Mouse (Mus musculus): ENCODE data around the gene Dmrta1. TPM values are rescaled to one million over a fixed set of nuclear protein-coding genes. Genes with fewer than 3 reads are reported as not detected.

The Dmrta1 gene
- 0.27 and 0.38 TPM in 2 replicates for polyA plus RNA-seq (2015; fragmentation: Nextera tagmentation; extraction: Ambion mirVana)

DNA sequence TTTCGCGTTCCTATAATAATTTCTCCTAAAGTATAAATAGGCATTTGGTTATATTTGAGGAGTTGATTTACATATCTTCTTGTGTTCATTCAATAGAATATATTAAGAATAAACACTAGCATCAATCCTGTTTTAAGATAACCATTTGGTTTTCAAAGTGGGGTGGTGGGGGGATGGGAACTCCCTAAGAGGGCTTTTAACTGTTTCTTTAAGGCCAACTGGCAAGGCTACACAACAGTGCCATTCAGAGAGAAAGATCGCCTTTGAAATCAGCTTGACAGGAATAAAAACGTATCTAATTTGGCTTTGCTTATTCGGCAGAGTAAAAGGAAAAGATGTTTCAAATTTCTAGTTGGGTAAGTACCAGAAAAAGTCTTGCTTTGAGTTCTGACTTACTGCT lies at the start of gene Dmrta1:
Gene Dmrta1 (plus strand): TSS at position 242 of the 400 bp plus-strand sequence.
- WGBS: 52% methylated on average over 5 of the region's 5 CpGs
- H3K4me2 ChIP-seq (replicated peaks): no peak within 1 kb of the TSS
- H3K4me3 ChIP-seq: no peak within 1 kb of the TSS
- H3K9ac ChIP-seq: no peak within 1 kb of the TSS
- ATAC-seq (ENCODE audit: low FRiP score, low read depth): no peak
- no peaks in the 10 kb centered on the region for H3K27me3 ChIP-seq
- no peak within 1 kb of the TSS for H3K27ac ChIP-seq
- H3K36me3 ChIP-seq: no peaks in the 10 kb centered on the region
- H3K4me1 ChIP-seq: no peaks in the 10 kb centered on the region
- H3K9me3 ChIP-seq: no peaks in the 10 kb centered on the region

DNA sequence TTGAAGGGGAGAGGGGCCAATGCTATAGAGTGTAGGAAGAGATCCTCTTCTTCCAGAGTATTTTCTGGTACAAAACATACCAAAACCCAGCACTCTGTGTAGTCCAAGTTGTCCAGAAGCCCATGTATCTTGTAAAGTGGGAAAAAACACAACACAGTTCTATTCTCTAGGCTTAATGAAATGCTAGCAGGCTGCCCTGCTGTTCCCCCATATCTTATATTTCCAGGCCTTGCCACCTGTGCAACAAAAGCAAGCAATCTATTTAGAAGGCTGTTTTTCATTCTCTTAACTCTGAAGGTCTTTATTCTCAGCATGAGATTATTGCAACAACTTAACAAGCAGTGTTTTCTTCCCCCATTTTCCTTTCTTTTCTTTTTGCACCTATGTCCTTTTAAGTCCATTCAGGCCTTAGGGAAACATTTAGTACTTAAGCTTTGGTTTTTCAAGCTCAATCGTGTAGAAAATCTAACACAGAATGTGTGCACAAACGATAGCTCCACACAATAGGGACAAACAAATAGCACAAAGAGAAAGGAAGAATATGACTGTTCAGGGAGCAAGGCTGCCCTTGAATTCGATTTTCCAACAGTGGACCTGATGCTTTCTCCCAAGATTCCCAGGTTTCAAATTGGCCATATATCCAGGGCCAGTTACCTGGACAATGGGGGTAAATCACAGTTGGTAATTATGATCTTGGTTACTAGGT lies 48.7 kb upstream of the Dmrta1 start:
- Histone ChIP-seq H3K9ac (no peak overlapping the region), H3K4me1 (no peaks in the 10 kb centered on the region), H3K27ac (no peak overlapping the region), H3K4me3 (no peak overlapping the region), H3K27me3 (no peaks in the 10 kb centered on the region), H3K36me3 (no peaks in the 10 kb centered on the region), H3K4me2 (replicated peaks) (no peak overlapping the region), H3K9me3 (no peaks in the 10 kb centered on the region)
- no peak for ATAC-seq (ENCODE audit: low FRiP score, low read depth)
- WGBS: 48% methylated on average over 3 of the region's 3 CpGs

GRCm38 (mm10) chr4:89631560-89631959 lies 47.7 kb upstream of the Dmrta1 start:
- WGBS: 61% methylated on average over 6 of the region's 6 CpGs
- H3K4me2 ChIP-seq (replicated peaks): no peak overlapping the region

DNA sequence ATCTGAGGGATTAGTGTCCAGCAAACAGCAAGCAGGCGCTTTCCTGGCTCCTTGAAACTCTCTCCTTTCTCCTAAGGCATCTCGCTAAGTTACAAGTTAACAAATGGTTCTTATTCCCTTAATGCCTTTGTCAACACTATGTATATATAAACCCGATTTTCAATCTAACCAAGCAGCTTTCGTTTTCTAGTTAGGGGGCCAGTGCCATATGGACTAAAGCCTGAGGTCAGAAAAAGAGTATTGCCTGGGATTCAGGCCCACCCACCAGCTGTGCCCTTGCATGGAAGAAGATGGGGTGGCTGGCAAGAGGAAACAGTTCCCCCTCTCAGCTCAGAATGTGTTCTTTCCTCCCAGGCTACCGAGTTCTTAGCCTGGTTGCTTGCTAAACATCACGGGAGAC lies 40.6 kb upstream of the Dmrta1 start:
- WGBS: 32% methylated on average over 6 of the region's 6 CpGs
- Histone ChIP-seq H3K9me3 (no peaks in the 10 kb centered on the region), H3K36me3 (no peaks in the 10 kb centered on the region), H3K27me3 (no peaks in the 10 kb centered on the region), H3K27ac (no peak overlapping the region), H3K4me1 (no peaks in the 10 kb centered on the region), H3K9ac (no peak overlapping the region), H3K4me2 (replicated peaks) (no peak overlapping the region), H3K4me3 (no peak overlapping the region)
- no peak for ATAC-seq (ENCODE audit: low FRiP score, low read depth)

More at GRCm38 (mm10) chr4:89631560-89631959, 47.7 kb upstream of the Dmrta1 start:
- Histone ChIP-seq H3K27me3 (no peaks in the 10 kb centered on the region), H3K4me3 (no peak overlapping the region), H3K4me1 (no peaks in the 10 kb centered on the region), H3K27ac (no peak overlapping the region), H3K9me3 (no peaks in the 10 kb centered on the region), H3K36me3 (no peaks in the 10 kb centered on the region), H3K9ac (no peak overlapping the region)
- ATAC-seq (ENCODE audit: low FRiP score, low read depth): no peak

GRCm38 (mm10) chr4:89644235-89645115 lies 34.8 kb upstream of the Dmrta1 start:
- H3K36me3 ChIP-seq: no peaks in the 10 kb centered on the region
- H3K27me3 ChIP-seq: peaks cover 14% of the 10 kb centered on the region
- 0 out of 2 replicates have a peak, but pooled peaks have one; percentile 19 for ATAC-seq (ENCODE audit: low FRiP score, low read depth)
- H3K4me3 ChIP-seq: no peak overlapping the region
- no peak overlapping the region for H3K4me2 ChIP-seq (replicated peaks)
- 50% methylated on average over 9 of the region's 9 CpGs for WGBS
- H3K9me3 ChIP-seq: no peaks in the 10 kb centered on the region
- no peak overlapping the region for H3K9ac ChIP-seq
- no peak overlapping the region for H3K27ac ChIP-seq
- H3K4me1 ChIP-seq: peaks cover 8% of the 10 kb centered on the region

DNA sequence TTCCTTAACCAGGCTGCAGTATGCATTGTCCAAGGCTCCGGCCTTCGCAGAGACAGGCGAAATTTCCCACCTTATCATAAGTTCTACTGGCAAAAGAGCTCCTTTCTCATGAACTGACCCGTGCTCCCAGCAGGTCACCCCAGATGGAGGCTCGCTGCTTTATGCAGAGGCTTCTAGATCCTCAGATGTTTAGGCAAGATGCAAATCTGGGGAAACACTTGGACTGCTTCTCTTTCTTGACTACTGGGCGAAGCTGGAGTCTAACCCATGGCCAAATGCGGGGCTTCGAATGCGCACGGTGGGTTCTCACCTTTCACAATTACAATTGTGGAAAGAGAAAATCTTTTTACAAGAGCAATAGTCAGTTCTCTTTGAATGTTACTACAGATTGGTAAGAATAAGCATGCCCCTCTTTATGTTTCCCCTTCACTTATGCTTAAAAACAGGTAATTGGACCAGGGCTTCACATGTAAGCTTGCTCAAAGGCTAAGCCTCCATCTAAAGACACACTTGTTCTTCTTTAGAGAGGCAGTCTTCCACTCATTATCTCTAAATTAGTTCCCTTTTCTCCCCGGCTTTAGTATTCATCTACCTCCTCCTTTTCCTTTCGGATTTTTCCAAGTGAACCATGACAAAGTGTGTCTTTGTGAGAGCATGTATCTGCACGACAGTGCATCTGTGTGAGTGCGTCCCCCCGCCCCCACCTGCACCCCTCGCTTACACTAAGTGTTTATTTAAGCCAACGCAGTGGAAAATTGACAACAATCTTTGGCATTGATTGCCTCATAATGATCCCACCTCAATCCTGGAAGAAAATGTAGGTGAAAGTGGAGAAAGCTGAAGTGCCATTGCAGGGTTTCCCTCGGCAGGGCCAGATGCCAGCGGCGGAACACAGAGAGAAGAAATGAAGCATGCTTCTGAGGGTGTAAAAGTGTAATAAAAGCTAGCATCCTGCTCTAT lies 28.6 kb upstream of the Dmrta1 start:
- 82% methylated on average over 20 of the region's 20 CpGs for WGBS

GRCm38 (mm10) chr4:89651312-89651686 lies 27.9 kb upstream of the Dmrta1 start:
- no peak for ATAC-seq (ENCODE audit: low FRiP score, low read depth)
- H3K9me3 ChIP-seq: no peaks in the 10 kb centered on the region

More for the DNA sequence above, 28.6 kb upstream of the Dmrta1 start:
- Histone ChIP-seq H3K27ac (no peak overlapping the region), H3K4me1 (peaks cover 4% of the 10 kb centered on the region), H3K4me3 (no peak overlapping the region), H3K9ac (no peak overlapping the region), H3K27me3 (peaks cover 22% of the 10 kb centered on the region), H3K36me3 (no peaks in the 10 kb centered on the region), H3K4me2 (replicated peaks) (no peak overlapping the region), H3K9me3 (no peaks in the 10 kb centered on the region)
- ATAC-seq (ENCODE audit: low FRiP score, low read depth): no peak

DNA sequence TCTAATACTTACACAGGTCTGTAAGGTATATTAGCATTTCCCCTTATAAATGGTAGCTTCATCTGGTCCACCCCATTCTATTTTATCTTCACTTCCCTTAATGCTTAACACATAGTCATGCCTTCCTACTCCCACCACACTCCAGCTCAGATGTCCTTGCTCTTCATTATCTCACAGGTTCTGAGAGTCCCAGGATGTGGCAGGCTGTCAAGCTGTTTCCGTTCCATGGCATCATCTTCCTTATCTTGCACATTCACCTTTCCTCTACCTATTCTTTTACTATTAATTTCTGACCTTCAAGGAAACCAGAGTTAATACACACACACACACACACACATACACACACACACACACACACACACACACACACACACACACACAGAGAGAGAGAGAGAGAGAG lies 27.5 kb upstream of the Dmrta1 start:
- H3K36me3 ChIP-seq: no peaks in the 10 kb centered on the region
- H3K4me1 ChIP-seq: peaks cover 4% of the 10 kb centered on the region
- no peak overlapping the region for H3K27ac ChIP-seq
- H3K9ac ChIP-seq: no peak overlapping the region
- H3K4me3 ChIP-seq: no peak overlapping the region
- no peak for ATAC-seq (ENCODE audit: low FRiP score, low read depth)
- H3K27me3 ChIP-seq: peaks cover 13% of the 10 kb centered on the region
- H3K4me2 ChIP-seq (replicated peaks): no peak overlapping the region
- 89% methylated on average over 1 of the region's 1 CpGs for WGBS
- H3K9me3 ChIP-seq: no peaks in the 10 kb centered on the region

More at GRCm38 (mm10) chr4:89651312-89651686, 27.9 kb upstream of the Dmrta1 start:
- H3K4me1 ChIP-seq: peaks cover 4% of the 10 kb centered on the region
- H3K4me3 ChIP-seq: no peak overlapping the region
- H3K9ac ChIP-seq: no peak overlapping the region
- no peak overlapping the region for H3K4me2 ChIP-seq (replicated peaks)
- WGBS: 71% methylated on average over 2 of the region's 2 CpGs
- peaks cover 18% of the 10 kb centered on the region for H3K27me3 ChIP-seq
- H3K36me3 ChIP-seq: no peaks in the 10 kb centered on the region
- H3K27ac ChIP-seq: no peak overlapping the region

GRCm38 (mm10) chr4:89663406-89663805 lies 15.8 kb upstream of the Dmrta1 start:
- no peaks in the 10 kb centered on the region for H3K9me3 ChIP-seq
- H3K4me2 ChIP-seq (replicated peaks): no peak overlapping the region
- no peak overlapping the region for H3K4me3 ChIP-seq
- no peak for ATAC-seq (ENCODE audit: low FRiP score, low read depth)
- H3K27me3 ChIP-seq: no peaks in the 10 kb centered on the region
- H3K36me3 ChIP-seq: no peaks in the 10 kb centered on the region
- no peaks in the 10 kb centered on the region for H3K4me1 ChIP-seq
- H3K27ac ChIP-seq: no peak overlapping the region
- WGBS: 87% methylated on average over 2 of the region's 2 CpGs
- no peak overlapping the region for H3K9ac ChIP-seq

DNA sequence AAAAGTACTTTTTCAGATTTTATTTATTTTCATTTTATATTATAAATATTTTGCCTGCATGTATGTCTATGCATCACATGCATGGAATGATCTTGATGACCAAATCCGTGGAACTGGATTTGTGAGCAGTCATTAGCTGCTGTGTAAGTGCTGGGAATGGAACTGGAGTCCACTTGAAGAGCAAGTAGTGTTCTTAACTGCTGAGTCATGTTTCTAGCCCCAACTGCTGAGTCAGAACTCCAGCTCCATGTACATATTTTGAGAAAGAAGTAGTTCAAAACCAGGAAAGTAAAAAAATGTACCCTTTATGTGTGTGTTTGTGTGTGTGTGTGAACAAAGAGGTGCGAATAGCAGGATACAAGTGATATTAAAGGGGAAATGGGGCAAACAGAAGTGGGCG lies 4.5 kb upstream of the Dmrta1 start:
- no peak overlapping the region for H3K4me3 ChIP-seq
- 86% methylated on average over 3 of the region's 3 CpGs for WGBS
- no peak for ATAC-seq (ENCODE audit: low FRiP score, low read depth)
- H3K9me3 ChIP-seq: no peaks in the 10 kb centered on the region
- H3K27ac ChIP-seq: no peak overlapping the region
- H3K9ac ChIP-seq: no peak overlapping the region
- no peak overlapping the region for H3K4me2 ChIP-seq (replicated peaks)
- no peaks in the 10 kb centered on the region for H3K27me3 ChIP-seq
- no peaks in the 10 kb centered on the region for H3K36me3 ChIP-seq
- H3K4me1 ChIP-seq: no peaks in the 10 kb centered on the region

- Histone ChIP-seq H3K4me2 (replicated peaks) (no peak overlapping the region), H3K27me3 (no peaks in the 10 kb centered on the region), H3K4me1 (no peaks in the 10 kb centered on the region), H3K9me3 (no peaks in the 10 kb centered on the region), H3K36me3 (no peaks in the 10 kb centered on the region), H3K4me3 (no peak overlapping the region), H3K9ac (no peak overlapping the region), H3K27ac (no peak overlapping the region)
- no peak for ATAC-seq (ENCODE audit: low FRiP score, low read depth)
- WGBS: 59% methylated on average over 7 of the region's 7 CpGs
Observed at GRCm38 (mm10) chr4:89677903-89678302, 1.3 kb upstream of the Dmrta1 start.

Data from limb, embryonic 13.5 days (tissue).